Mouse (Mus musculus): ENCODE results near the gene Rab7.

Gene Rab7

GRCm38 (mm10) chr6:88054081-88054835 lies 9.2 kb upstream of the Rab7 start:
- CTCF ChIA-PET: no interaction called here

- CTCF ChIA-PET: no interaction called here
Observed at GRCm38 (mm10) chr6:88053228-88054080, 8.4 kb upstream of the Rab7 start.

- CTCF ChIA-PET: no interaction called here
Observed at GRCm38 (mm10) chr6:88051206-88051605, 6.1 kb upstream of the Rab7 start.

- CTCF ChIA-PET: no interaction called here
Observed at GRCm38 (mm10) chr6:88049008-88049407, 3.9 kb upstream of the Rab7 start.

GRCm38 (mm10) chr6:88047853-88048252 lies 2.8 kb upstream of the Rab7 start:
- CTCF ChIA-PET: interaction anchor here (0.9 kb wide), 1 partner anchor 14 kb away, joined by 4 read pairs; no protein-coding TSS in a partner anchor

- CTCF ChIA-PET: interaction anchor here (0.6 to 1.3 kb wide), 5 partner anchors 11 to 1035 kb away, joined by 3 to 5 read pairs (median 3); no protein-coding TSS in a partner anchor
Observed at GRCm38 (mm10) chr6:88045406-88045766, 316 bp upstream of the Rab7 start.

- CTCF ChIA-PET: interaction anchor here (0.9 to 1.3 kb wide), 2 partner anchors 31 to 61 kb away, joined by 4 to 5 read pairs; no protein-coding TSS in a partner anchor
Observed at GRCm38 (mm10) chr6:88044234-88044576, 865 bp downstream of the Rab7 start.

- CTCF ChIA-PET: no interaction called here
Observed at GRCm38 (mm10) chr6:88042336-88042735, 2.7 kb downstream of the Rab7 start.

GRCm38 (mm10) chr6:88041221-88041620 lies 3.8 kb downstream of the Rab7 start:
- CTCF ChIA-PET: no interaction called here

- CTCF ChIA-PET: no interaction called here
Observed at GRCm38 (mm10) chr6:88039426-88039825, 5.6 kb downstream of the Rab7 start.

- CTCF ChIA-PET: no interaction called here
Observed at GRCm38 (mm10) chr6:88037471-88038045, 7.5 kb downstream of the Rab7 start.

- CTCF ChIA-PET: no interaction called here
Observed at GRCm38 (mm10) chr6:88033504-88033903, 11.6 kb downstream of the Rab7 start.

- CTCF ChIA-PET: no interaction called here
Observed at GRCm38 (mm10) chr6:88030432-88030831, 14.6 kb downstream of the Rab7 start.

GRCm38 (mm10) chr6:88027390-88027789 lies 17.7 kb downstream of the Rab7 start:
- CTCF ChIA-PET: no interaction called here

GRCm38 (mm10) chr6:88023316-88023890 lies 21.7 kb downstream of the Rab7 start:
- CTCF ChIA-PET: no interaction called here

GRCm38 (mm10) chr6:88019154-88019553 lies 25.9 kb downstream of the Rab7 start:
- CTCF ChIA-PET: no interaction called here

- CTCF ChIA-PET: no interaction called here
Observed at GRCm38 (mm10) chr6:88017821-88018220, 27.2 kb downstream of the Rab7 start.

- CTCF ChIA-PET: no interaction called here
Observed at GRCm38 (mm10) chr6:88015797-88016196, 29.3 kb downstream of the Rab7 start.

- CTCF ChIA-PET: no interaction called here
Observed at GRCm38 (mm10) chr6:88013456-88013855, 31.6 kb downstream of the Rab7 start.

GRCm38 (mm10) chr6:88012601-88013000 lies 32.5 kb downstream of the Rab7 start:
- CTCF ChIA-PET: no interaction called here

- CTCF ChIA-PET: interaction anchor here (0.6 to 0.7 kb wide), 2 partner anchors 150 to 1628 kb away, joined by 3 read pairs; no protein-coding TSS in a partner anchor
Observed at GRCm38 (mm10) chr6:88011106-88011505, 34.0 kb downstream of the Rab7 start.

GRCm38 (mm10) chr6:88009209-88009608 lies 35.9 kb downstream of the Rab7 start:
- CTCF ChIA-PET: no interaction called here

Measured in spleen, embryonic (tissue).